Mouse (Mus musculus) stomach, embryonic 15.5 days (tissue): ENCODE measurements around the gene Eif6. TPM values are rescaled to one million over a fixed set of nuclear protein-coding genes. Genes with fewer than 3 reads are reported as not detected.
"Not testable (repeated sequence)": the region's sequence is repeated elsewhere in the genome, so short reads cannot be mapped to it uniquely, and the experiment has no call there.

ENCODE experiments used
- ATAC-seq: fragments of 200-750 bp; cut with Nextera tagmentation; 2 replicates; pipeline ENCODE4 v1.8.0; 2017; ENCODE audit warnings: low read depth, moderate number of reproducible peaks, moderate TSS enrichment; ENCODE audit not compliant: insufficient read depth, low FRiP score
- H3K27ac ChIP-seq: fragments of 300-500 bp; sonication (generic); 2 replicates; pipeline ENCODE4 v1.5.1; 2015; ENCODE audit warnings: mild to moderate bottlenecking, inconsistent platforms
- H3K27me3 ChIP-seq: fragments of 300-500 bp; sonication (generic); replicated peaks from 2 replicates; pipeline ENCODE4 v1.6.1; 2015; ENCODE audit warnings: inconsistent platforms
- H3K36me3 ChIP-seq: fragments of 300-500 bp; sonication (generic); 2 replicates; pipeline ENCODE4 v1.6.1; 2015; ENCODE audit warnings: inconsistent platforms
- H3K4me1 ChIP-seq: fragments of 300-500 bp; sonication (generic); 2 replicates; pipeline ENCODE4 v1.6.1; 2015; ENCODE audit warnings: inconsistent platforms
- H3K4me2 ChIP-seq: fragments of 300-500 bp; sonication (generic); 2 replicates; pipeline ENCODE4 v1.6.1; 2015; ENCODE audit warnings: mild to moderate bottlenecking, inconsistent platforms
- H3K4me3 ChIP-seq: fragments of 300-500 bp; sonication (generic); replicated peaks from 2 replicates; pipeline ENCODE4 v1.5.1; 2015; ENCODE audit warnings: inconsistent platforms
- H3K9ac ChIP-seq: fragments of 300-500 bp; sonication (generic); 2 replicates; pipeline ENCODE4 v1.6.1; 2015; ENCODE audit warnings: inconsistent platforms
- H3K9me3 ChIP-seq: fragments of 300-500 bp; sonication (generic); 2 replicates; pipeline ENCODE4 v1.6.1; 2016; ENCODE audit warnings: inconsistent platforms
- WGBS: fragments of 180-500 bp; shearing (Covaris S2); methylation state at CpG from one replicate; pipeline ENCODE4 v1.1.7; 2015; 5-methylcytosine and 5-hydroxymethylcytosine counted together
- polyA plus RNA-seq: library from polyadenylated mRNA; unstranded; fragments of >200 nt; fragmentation: Nextera tagmentation; extraction: Ambion mirVana; gene quantifications from 2 replicates; pipeline ENCODE4 v1.2.1, GENCODE M21; 2015

Eif6 gene
- polyA plus RNA-seq, 1 experiment from 2014 or later = 212 TPM

DNA sequence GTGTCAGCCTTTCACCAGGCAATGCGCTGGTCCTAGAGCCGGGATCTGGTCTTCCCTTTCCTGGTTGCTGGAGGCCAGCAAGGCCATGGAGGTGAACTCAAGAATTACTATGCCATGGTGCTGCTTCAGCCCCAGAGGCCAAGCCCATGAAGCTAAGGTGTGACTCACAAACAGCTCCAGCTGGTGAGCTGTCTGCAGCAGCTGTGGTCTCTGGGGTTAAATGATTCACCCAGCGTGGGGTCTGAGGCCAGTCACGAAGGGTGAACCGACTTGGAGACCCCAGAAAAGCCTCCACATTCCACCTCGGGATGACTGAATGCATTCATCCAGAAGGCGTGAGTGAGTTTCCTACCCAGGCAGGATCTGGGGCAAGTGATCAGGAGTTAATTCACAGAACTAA is 23.4 kb upstream of the Eif6 start:
- Histone ChIP-seq H3K27me3 (no peaks in the 10 kb centered on the region), H3K4me1 (no peaks in the 10 kb centered on the region), H3K36me3 (peaks cover 32% of the 10 kb centered on the region), H3K9me3 (no peaks in the 10 kb centered on the region), H3K4me2 (no peak overlapping the region), H3K9ac (no peak overlapping the region), H3K27ac (no peak overlapping the region), H3K4me3 (no peak overlapping the region)
- 81% methylated on average over 7 of the region's 7 CpGs for WGBS
- ATAC-seq = no peak

GRCm38 (mm10) chr2:155849464-155849863 is 22.7 kb upstream of the Eif6 start:
- Histone ChIP-seq H3K9ac (no peak overlapping the region), H3K4me2 (no peak overlapping the region), H3K27me3 (no peaks in the 10 kb centered on the region), H3K36me3 (peaks cover 33% of the 10 kb centered on the region), H3K9me3 (no peaks in the 10 kb centered on the region), H3K4me3 (no peak overlapping the region), H3K27ac (no peak overlapping the region), H3K4me1 (no peaks in the 10 kb centered on the region)
- WGBS = 57% methylated on average over 7 of the region's 7 CpGs
- no peak for ATAC-seq

DNA sequence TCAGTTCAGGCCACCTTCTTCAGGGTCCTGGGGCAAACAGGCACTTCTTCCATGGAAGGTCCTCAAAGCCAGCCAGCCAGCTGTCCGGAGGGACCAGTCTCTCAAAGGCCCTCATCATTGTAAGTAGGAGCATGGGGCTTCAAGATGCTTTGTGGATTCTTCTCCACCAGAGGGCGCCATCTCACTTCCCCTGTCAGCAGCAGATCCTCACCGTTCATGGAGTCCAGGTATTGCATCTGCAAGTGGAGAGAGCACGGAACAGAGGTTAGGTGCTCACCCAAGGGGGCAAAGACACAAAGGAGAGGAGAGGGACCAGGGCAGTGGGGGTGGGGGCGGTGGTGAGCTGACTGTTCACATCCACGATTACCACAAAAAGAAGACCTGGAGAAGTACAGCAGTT is 21.6 kb upstream of the Eif6 start:
- H3K9me3 ChIP-seq = no peaks in the 10 kb centered on the region
- 29% methylated on average over 6 of the region's 6 CpGs for WGBS
- no peak overlapping the region for H3K4me2 ChIP-seq
- H3K36me3 ChIP-seq = peaks cover 33% of the 10 kb centered on the region
- H3K27me3 ChIP-seq = no peaks in the 10 kb centered on the region
- H3K9ac ChIP-seq = no peak overlapping the region
- no peaks in the 10 kb centered on the region for H3K4me1 ChIP-seq
- H3K4me3 ChIP-seq = no peak overlapping the region
- no peak for ATAC-seq
- H3K27ac ChIP-seq = no peak overlapping the region

- ATAC-seq = no peak
- H3K4me2 ChIP-seq = no peak overlapping the region
- H3K4me3 ChIP-seq = no peak overlapping the region
- no peaks in the 10 kb centered on the region for H3K9me3 ChIP-seq
- H3K27me3 ChIP-seq = no peaks in the 10 kb centered on the region
- no peaks in the 10 kb centered on the region for H3K4me1 ChIP-seq
- H3K9ac ChIP-seq = no peak overlapping the region
- H3K27ac ChIP-seq = no peak overlapping the region
- peaks cover 33% of the 10 kb centered on the region for H3K36me3 ChIP-seq
- WGBS = 56% methylated on average over 8 of the region's 8 CpGs
Measured at GRCm38 (mm10) chr2:155846930-155847329, 20.2 kb upstream of the Eif6 start.

DNA sequence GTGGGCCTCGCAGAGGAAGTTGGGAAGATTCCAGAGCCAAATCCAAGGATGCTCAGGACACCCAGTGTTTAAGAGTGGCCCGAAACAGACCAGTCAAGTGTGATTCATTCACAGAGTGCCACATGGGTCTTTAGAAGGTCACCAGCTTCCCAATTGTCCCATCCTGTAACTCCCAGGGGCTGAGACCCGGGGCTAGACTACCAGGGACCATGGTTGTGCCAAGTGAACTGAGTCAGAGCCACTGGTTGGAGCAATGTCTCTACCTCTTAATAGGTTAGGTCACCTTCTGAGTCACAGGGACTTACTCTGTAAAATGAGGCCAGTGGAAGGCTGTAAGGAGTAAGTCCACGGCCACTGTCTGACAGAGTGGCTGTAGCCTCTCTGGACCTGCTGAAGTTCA is 12.2 kb upstream of the Eif6 start:
- Histone ChIP-seq H3K4me2 (no peak overlapping the region), H3K9ac (no peak overlapping the region), H3K4me3 (no peak overlapping the region), H3K27ac (no peak overlapping the region), H3K36me3 (no peaks in the 10 kb centered on the region), H3K9me3 (no peaks in the 10 kb centered on the region), H3K4me1 (no peaks in the 10 kb centered on the region), H3K27me3 (no peaks in the 10 kb centered on the region)
- ATAC-seq = no peak
- WGBS = 77% methylated on average over 4 of the region's 4 CpGs

DNA sequence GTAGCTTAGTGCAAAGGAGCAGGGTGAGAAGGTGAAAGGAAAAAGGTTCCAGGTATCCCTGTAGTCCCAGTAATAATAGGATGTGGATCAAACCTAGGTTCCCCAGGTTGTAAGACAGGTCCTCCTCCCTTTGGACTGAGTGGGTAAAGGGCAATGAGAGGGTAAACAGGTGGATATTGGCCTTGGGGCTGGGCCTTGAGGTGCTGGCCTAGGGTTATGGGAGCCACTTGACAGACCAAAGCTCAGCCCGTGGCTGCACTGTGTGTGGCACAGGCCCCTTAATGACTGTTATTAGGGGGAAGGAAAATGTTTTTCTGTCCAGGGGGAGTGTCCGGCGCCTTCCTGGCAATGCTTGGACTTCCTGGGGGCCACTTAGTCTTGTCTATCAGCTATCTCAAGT is 11.2 kb upstream of the Eif6 start:
- H3K4me1 ChIP-seq = no peaks in the 10 kb centered on the region
- no peak overlapping the region for H3K9ac ChIP-seq
- H3K36me3 ChIP-seq = no peaks in the 10 kb centered on the region
- H3K27me3 ChIP-seq = no peaks in the 10 kb centered on the region
- H3K4me2 ChIP-seq = no peak overlapping the region
- H3K9me3 ChIP-seq = no peaks in the 10 kb centered on the region
- no peak overlapping the region for H3K27ac ChIP-seq
- no peak for ATAC-seq
- 72% methylated on average over 3 of the region's 3 CpGs for WGBS
- H3K4me3 ChIP-seq = no peak overlapping the region

- no peak within 1 kb of the TSS for H3K27ac ChIP-seq
- H3K9ac ChIP-seq = no peak within 1 kb of the TSS
- H3K4me3 ChIP-seq = peak within 1 kb of the TSS; percentile 21
- no peaks in the 10 kb centered on the region for H3K4me1 ChIP-seq
- peak; percentile 48 for ATAC-seq
- no peaks in the 10 kb centered on the region for H3K9me3 ChIP-seq
- H3K27me3 ChIP-seq = no peaks in the 10 kb centered on the region
- 50% methylated on average over 9 of the region's 9 CpGs for WGBS
- H3K4me2 ChIP-seq = peak within 1 kb of the TSS; percentile 25
- H3K36me3 ChIP-seq = no peaks in the 10 kb centered on the region
Measured at GRCm38 (mm10) chr2:155834732-155835131, 8.0 kb upstream of the Eif6 start, which contains the start of gene Fam83c. Gene Fam83c, minus strand, starts transcription at chr2:155834854.

DNA sequence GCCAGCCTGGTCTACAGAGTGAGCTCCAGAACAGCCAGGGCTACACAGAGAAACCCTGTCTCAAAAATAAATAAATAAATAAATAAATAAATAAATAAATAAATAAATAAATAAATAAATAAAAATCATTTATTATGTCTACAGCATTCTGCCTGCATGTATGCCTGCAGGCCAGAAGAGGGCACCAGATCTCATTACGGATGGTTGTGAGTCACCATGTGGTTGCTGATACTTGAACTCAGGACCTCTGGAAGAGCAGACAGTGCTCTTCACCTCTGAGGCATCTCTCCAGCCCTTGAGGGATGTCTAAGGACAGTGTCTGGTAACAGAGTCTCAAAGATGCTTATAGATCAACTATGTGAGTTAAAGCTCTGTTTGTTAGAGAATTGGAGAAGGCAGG is 5.4 kb upstream of the Eif6 start:
- H3K27ac ChIP-seq, H3K9ac ChIP-seq, H3K9me3 ChIP-seq, H3K36me3 ChIP-seq, H3K4me1 ChIP-seq, H3K4me2 ChIP-seq, H3K27me3 ChIP-seq, H3K4me3 ChIP-seq, ATAC-seq: not testable (repeated sequence)
- WGBS = 66% methylated on average over 1 of the region's 1 CpGs

DNA sequence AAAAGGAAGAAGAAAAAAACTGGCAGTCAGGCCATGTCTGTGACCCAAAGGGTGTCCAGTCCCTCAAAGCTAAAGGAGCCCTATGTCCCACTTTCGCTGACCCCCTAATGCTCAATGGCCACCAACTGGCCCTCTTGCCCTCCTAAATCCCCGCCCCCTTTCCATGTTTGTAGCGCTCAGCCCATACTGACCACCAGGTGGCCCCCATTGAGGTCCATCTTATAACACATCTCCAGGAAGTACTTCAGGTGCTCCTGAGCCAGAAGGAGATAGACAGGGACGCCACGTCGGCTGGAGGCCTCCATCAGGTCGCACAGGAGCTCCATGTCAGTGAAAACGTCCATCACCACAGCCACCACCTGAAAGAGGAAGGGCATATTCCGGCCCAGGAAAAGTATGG is 4.6 kb upstream of the Eif6 start:
- Histone ChIP-seq H3K27me3 (no peaks in the 10 kb centered on the region), H3K4me1 (peaks cover 7% of the 10 kb centered on the region), H3K4me3 (no peak overlapping the region), H3K36me3 (no peaks in the 10 kb centered on the region), H3K4me2 (no peak overlapping the region), H3K27ac (no peak overlapping the region), H3K9ac (no peak overlapping the region), H3K9me3 (no peaks in the 10 kb centered on the region)
- no peak for ATAC-seq
- 58% methylated on average over 9 of the region's 9 CpGs for WGBS

GRCm38 (mm10) chr2:155830841-155831240 is 4.1 kb upstream of the Eif6 start:
- Histone ChIP-seq H3K27me3 (no peaks in the 10 kb centered on the region), H3K9ac (no peak overlapping the region), H3K4me1 (peaks cover 7% of the 10 kb centered on the region), H3K9me3 (no peaks in the 10 kb centered on the region), H3K4me3 (no peak overlapping the region), H3K27ac (no peak overlapping the region), H3K36me3 (no peaks in the 10 kb centered on the region), H3K4me2 (no peak overlapping the region)
- 72% methylated on average over 8 of the region's 8 CpGs for WGBS
- no peak for ATAC-seq

- Histone ChIP-seq H3K36me3 (peaks cover 11% of the 10 kb centered on the region; the same call in 1 of the 2 replicates), H3K9ac (peak overlapping the region; percentile 70), H3K27me3 (no peaks in the 10 kb centered on the region), H3K4me2 (peak overlapping the region; percentile 79), H3K4me1 (peaks cover 14% of the 10 kb centered on the region), H3K9me3 (no peaks in the 10 kb centered on the region), H3K27ac (peak overlapping the region; percentile 91), H3K4me3 (peak overlapping the region; percentile 83)
- no peak for ATAC-seq
- WGBS = 1% methylated on average over 52 of the region's 52 CpGs
Measured at GRCm38 (mm10) chr2:155825904-155826629, 658 bp downstream of the Eif6 start.

DNA sequence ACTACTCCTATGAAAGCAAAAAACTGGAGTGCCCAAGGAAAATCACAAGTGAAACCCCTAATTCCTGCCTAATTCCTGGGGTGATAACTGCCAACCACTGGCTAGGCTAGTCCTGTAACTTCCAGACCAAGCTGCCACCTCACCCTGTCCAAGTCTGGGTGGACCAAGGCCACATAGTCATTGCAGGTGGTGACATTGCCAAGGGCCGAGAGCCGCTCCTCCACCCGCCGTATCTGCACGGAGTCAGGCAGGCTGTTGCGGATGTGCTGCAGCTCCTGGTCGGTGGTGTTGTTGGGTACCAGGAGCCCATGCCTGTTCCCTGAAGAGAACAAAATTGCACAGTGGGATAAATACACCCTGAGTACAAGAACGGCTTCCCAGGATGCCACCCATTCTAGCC is 3.0 kb downstream of the Eif6 start:
- Histone ChIP-seq H3K9me3 (no peaks in the 10 kb centered on the region), H3K4me3 (no peak overlapping the region), H3K27me3 (no peaks in the 10 kb centered on the region), H3K27ac (no peak overlapping the region), H3K9ac (no peak overlapping the region), H3K36me3 (peaks cover 21% of the 10 kb centered on the region), H3K4me1 (peaks cover 22% of the 10 kb centered on the region), H3K4me2 (no peak overlapping the region)
- no peak for ATAC-seq
- WGBS = 94% methylated on average over 8 of the region's 8 CpGs

DNA sequence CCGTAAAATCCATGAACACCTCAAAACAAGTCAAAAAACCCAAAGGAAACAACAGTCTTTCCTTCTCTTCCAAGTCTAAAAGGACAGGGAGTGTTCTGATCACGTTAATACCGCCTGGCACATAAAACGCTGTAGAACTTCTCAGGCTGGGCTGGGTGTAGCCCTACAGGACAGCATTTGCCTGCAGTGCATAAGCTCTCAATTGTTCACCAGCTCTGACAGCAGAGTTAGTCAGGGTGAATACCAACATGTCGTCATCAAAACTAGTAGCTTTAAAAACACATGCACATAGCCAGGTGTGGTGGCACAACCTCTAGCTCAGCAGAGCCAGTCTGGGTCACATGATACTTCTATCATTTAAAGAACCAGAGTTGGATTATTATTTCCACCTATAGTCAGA is 5.9 kb downstream of the Eif6 start:
- H3K4me1 ChIP-seq = peaks cover 23% of the 10 kb centered on the region
- H3K4me3 ChIP-seq = no peak overlapping the region
- H3K27me3 ChIP-seq = no peaks in the 10 kb centered on the region
- no peak overlapping the region for H3K9ac ChIP-seq
- no peaks in the 10 kb centered on the region for H3K9me3 ChIP-seq
- no peak overlapping the region for H3K4me2 ChIP-seq
- H3K27ac ChIP-seq = peak overlapping the region; percentile 78
- WGBS = 89% methylated on average over 5 of the region's 5 CpGs
- no peak for ATAC-seq
- peaks cover 21% of the 10 kb centered on the region for H3K36me3 ChIP-seq
